Mouse (Mus musculus) granulocyte monocyte progenitor cell, adult 5-6 weeks (primary cell): ENCODE results near the gene Rfc5. TPM values are rescaled to one million over a fixed set of nuclear protein-coding genes. Genes with fewer than 3 reads are reported as not detected.
"Not testable (repeated sequence)": the region's sequence is repeated elsewhere in the genome, so short reads cannot be mapped to it uniquely, and the experiment has no call there.

Source experiments
- ATAC-seq: replicated peaks from 2 replicates; pipeline ENCODE4 v1.8.0; 2016; ENCODE audit warnings: mild to moderate bottlenecking, moderate TSS enrichment, inconsistent platforms; ENCODE audit not compliant: poor library complexity, severe bottlenecking
- total RNA-seq, 2 experiments: library from RNA; stranded (forward) in 1 of 2; stranded (reverse) in 1 of 2; fragments of 200-712, 200-1000 nt in 1 of 2; fragments of >200 nt in 1 of 2; fragmentation: Nextera tagmentation in 1 of 2; gene quantifications; 2 replicates each; pipeline ENCODE4 v1.2.3; 2014 to 2017

Rfc5 gene
- total RNA-seq (2014; fragmentation: Nextera tagmentation) (56.5 and 65.6 TPM in 2 replicates), total RNA-seq (2017) (57.2 and 65.2 TPM in 2 replicates)

- ATAC-seq, result peak; percentile 97
Observed at GRCm38 (mm10) chr5:117388877-117389276, at the start of gene Rfc5. TSS of gene Rfc5 (minus strand) at chr5:117389047.

- ATAC-seq, result not testable (repeated sequence)
Observed at GRCm38 (mm10) chr5:117433501-117433900, 44.7 kb upstream of the Rfc5 start.

GRCm38 (mm10) chr5:117417442-117417841, 28.6 kb upstream of the Rfc5 start:
- ATAC-seq, result peak; percentile 87

GRCm38 (mm10) chr5:117415011-117415912, 26.4 kb upstream of the Rfc5 start:
- no peak for ATAC-seq

DNA sequence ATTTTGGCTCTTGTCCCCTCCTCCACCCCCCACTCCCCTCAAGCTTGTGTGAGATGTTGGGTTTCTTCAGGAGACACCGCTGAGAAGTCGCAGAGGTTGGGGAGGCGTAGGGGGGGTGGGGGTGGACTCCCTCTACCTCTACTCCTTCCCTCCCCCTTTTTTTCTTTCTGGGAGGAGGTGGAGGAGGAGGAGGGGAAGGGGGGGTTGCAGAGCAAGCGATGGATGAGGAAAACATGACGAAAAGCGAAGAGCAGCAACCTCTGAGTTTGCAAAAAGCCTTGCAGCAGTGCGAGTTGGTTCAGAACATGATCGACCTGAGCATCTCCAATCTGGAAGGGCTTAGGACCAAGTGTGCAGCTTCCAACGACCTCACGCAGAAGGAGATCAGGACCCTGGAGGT, 25.8 kb upstream of the Rfc5 start:
- no peak for ATAC-seq

DNA sequence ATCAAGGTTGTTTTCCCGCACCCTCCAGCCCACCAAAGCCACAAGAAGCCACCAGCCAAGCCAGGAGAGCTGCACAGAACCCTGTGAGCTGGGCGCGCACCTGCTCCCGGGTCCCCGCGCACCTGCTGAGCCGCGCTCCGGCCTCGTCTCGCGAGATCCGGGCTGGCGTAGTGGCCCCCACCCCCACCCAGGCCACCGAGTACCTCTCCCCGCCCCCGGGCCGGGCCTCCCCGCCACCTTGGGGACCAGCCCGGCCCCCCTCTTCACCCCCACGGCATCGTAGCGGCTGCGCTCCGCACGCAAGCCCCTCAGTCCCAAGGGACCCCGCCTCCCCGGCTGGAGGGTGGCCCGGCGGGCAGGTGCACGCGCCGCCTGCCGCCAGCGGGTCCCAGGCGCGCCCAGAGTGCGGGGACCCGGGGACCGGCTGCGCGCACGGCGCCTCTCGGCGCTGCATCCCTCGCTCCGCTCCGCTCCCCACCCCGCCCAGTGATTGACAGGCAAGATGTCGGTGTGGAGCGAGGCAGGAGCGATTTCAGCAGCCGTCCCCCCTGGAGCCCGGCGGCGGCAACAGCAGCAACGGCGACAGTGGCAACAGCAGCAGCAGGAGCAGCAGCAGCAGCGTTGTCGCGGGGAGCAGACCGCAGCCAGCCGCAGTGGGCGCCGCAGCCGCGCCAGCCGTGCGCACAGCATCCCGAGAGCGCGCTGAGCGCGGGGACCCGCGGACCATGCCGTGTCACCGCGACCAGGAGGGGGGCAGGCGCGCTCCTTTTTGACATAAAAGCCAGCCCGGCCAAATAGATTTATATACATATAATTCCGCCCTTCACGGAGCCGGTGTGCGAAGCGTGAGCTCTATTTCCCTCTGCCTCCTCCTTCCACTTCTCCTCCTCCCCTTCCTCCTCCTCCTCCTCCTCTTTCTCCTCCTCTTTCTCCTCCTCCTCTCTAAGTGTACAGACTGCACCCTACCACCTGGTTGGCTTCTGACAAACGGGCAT, 25.0 kb upstream of the Rfc5 start, which contains the start of gene Ksr2:
Gene Ksr2 (plus strand): TSS at position 494 of the 995 bp plus-strand sequence.
- peak; percentile 36 for ATAC-seq

DNA sequence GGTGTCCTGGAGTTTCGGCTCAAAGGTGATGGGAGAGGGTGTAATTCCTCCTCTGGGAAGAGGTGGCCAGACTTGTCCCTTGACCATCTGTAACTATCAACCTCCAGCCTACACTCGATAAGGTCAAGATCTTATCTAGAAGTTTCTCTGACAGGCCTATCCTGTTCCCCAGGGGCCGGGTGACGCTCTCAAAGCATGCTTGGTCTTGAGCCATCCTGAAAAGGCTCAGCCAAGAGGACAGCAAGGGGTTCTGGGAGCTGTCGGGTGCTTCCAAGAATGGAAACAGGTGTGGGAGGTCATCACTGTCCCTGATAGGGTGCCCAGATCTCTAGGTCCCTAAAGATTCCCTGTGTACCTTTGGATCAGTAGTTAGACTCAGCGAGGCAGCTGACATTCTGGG, 20.5 kb upstream of the Rfc5 start:
- no peak for ATAC-seq

GRCm38 (mm10) chr5:117408216-117408615, 19.4 kb upstream of the Rfc5 start:
- peak; percentile 89 for ATAC-seq

DNA sequence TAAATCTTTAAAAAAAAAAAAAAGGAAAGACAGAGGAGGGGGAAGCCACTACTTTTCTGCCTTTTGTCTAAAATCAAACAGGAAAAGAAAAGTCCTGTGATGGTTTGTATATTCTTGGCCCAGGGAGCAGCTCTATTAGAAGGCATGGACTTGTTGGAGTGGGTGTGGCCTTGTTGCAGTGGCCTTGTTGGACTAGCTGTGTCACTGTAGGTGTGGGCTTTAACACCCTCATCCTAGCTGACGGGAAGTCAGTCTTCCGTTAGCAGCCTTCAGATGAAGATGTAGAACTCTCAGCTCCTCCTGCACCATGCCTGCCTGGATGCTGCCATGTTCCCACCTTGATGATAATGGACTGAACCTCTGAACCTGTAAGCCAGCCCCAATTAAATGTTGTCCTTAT, 15.8 kb upstream of the Rfc5 start:
- not testable (repeated sequence) for ATAC-seq

- no peak for ATAC-seq
Observed at GRCm38 (mm10) chr5:117403609-117404008, 14.8 kb upstream of the Rfc5 start.

DNA sequence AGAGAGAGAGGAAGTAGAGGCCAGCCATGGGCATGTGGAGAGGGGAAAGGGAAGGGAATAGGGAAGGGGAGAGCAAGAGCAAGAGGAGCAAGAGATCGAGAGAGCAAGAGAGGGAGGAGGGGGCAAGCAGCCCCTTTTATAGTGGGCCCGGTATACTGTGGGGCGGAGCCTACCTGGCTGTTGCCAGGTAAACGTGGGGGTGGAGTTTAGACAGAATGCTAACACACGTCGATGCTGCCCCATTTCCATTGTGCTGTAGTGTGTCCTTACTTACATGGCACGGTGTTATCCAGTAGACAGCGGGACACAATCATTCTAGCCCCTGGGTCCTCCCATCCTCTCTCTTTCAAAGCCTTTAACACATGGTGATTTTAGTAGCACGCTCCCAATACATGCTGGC, 10.4 kb upstream of the Rfc5 start:
- no peak for ATAC-seq

DNA sequence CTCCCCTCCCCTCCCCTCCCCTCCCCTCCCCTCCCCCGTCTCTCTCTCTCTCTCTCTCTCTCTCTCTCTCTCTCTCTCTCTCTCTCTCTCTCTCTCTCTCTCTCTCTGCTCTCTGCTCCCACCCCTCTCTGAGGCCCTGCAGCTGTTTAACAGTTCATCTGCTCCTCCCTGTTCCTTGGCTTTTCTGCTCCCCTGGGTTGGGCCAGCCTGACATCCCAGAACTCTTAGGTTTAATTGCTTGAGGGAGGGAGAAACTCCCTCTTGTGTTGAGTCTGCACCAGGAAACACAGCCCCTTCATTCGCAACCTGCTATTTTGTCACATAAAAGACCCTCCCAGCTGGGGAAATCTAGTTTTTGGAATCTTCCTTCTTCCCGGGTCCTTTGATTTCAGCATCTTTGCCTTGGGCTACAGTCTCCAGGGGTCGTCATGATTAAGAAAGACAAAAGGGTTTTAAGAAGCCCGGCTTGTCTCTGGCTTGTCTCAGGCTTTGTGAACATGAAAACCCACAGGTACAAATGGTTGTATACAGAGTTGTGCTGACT, 9.2 kb upstream of the Rfc5 start:
- no peak for ATAC-seq

DNA sequence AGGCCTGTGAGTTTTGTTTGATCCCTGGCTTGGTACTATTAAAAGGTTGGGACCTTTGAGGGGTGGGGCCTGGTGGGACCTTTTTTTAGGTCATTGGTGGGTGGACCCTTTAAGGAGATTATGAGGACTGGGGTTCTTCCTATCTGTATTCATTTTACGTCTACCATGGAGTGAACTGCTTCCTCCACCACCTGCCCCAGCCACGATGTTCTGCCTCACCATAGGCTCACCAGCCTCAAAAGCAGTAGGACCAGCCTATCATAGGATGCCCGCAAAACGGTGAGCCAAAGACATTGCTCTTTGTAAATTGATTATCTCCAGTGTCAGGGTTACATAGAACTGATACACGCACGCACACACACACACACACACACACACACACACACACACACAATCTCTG, 8.5 kb upstream of the Rfc5 start:
- ATAC-seq, result no peak

- peak; percentile 84 for ATAC-seq
Observed at GRCm38 (mm10) chr5:117396596-117397014, 7.8 kb upstream of the Rfc5 start.

- ATAC-seq, result no peak
Observed at GRCm38 (mm10) chr5:117395834-117396233, 7.0 kb upstream of the Rfc5 start.

DNA sequence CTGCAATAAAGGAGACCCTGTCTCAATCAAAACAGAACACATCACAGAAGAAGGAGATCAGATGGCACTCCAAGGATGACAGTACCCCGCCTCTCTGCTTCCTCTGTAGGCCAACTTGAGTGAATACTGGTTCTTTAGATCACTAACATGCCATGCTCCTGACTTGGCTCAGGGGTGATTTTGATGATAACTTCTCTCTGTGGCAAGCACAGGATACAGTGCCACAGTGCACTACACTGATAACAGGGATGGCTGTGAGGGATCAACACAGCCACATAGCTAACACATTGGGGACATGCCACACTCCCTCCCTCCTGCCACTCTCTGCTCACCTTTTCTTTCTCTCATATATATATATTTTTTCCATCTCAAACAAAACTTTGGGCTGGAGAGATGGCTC, 2.0 kb upstream of the Rfc5 start:
- no peak for ATAC-seq

DNA sequence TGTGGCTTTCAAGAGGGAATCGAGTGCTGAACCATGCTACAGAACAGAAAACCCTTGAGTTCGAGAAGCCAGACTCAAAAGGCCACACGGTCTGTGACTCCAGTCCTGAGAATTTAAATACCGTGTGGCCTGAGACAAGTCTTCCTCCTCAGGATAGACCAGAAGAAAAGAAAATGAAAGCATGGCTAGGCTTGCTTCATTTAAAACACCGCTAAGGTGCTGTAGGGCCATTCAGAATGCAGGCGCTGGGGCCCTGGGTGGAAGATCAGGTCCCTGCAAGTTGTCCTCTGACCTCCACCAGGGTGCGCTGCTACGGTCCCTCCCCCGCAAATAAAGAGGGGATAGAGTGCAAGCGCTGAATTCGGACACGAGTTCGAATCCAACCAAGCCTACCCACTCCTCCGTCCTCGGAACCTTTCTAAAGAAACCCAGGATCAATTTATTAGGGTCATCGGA, 523 bp downstream of the Rfc5 start:
- peak; percentile 71 for ATAC-seq

DNA sequence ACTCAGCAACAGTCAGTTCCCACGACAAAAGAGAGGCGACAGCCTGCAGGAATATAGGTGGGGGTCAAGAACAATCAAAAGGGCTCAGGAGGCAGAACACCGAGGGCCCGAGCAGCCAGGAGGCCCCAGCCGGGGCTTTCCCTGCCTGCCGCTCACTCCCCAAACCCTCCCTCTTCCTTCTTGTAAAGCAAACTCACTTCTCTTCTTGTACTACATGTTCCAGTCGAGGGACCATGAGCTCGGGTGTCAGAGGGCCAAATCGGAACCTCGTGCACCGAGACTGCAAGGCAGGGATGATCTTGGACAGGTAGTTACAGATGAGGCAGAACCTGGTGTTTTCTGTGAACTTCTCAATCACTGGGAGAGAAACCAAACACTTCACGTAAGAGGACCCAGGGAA, 5.6 kb downstream of the Rfc5 start:
- ATAC-seq, result no peak

DNA sequence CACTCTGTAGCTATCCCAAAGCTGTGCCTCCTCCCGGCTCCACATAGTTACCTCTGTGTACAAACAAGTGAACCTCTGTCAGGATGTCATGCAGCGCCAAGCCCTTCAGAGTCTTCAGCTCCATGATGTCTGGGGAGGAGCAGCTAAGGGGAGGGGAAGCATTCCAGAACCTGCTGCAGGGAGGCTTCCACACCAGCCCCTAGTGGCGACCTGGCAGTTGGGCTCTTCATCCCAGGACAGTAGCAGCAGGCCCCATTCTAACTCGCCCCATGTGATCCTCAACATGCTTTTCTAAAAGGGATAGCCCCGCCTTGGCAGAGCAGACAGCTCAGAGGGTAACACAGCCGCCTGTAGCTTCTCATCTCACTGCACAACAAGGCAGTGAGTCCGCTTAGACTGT, 7.1 kb downstream of the Rfc5 start:
- no peak for ATAC-seq

GRCm38 (mm10) chr5:117380199-117380598, 8.6 kb downstream of the Rfc5 start:
- no peak for ATAC-seq
